Mouse (Mus musculus) thymus, postnatal 0 days (tissue): ENCODE measurements around the gene Rplp0. TPM values are rescaled to one million over a fixed set of nuclear protein-coding genes. Genes with fewer than 3 reads are reported as not detected.
"Not testable (repeated sequence)": the region's sequence is repeated elsewhere in the genome, so short reads cannot be mapped to it uniquely, and the experiment has no call there.

Source experiments
- DNase-seq: peaks from one replicate; pipeline ENCODE4 v3.0.0-alpha.2; 2015; ENCODE audit warnings: low spot score
- polyA plus RNA-seq: library from polyadenylated mRNA; unstranded; fragments of >200 nt; fragmentation: Nextera tagmentation; extraction: Ambion mirVana; gene quantifications from 2 replicates; pipeline ENCODE4 v1.2.1, GENCODE M21; 2015

Rplp0 gene
- polyA plus RNA-seq, 1 experiment from 2014 or later = 1,964 TPM

- no peak for DNase-seq
Measured at GRCm38 (mm10) chr5:115550482-115551005, 8.7 kb upstream of the Rplp0 start.

DNA sequence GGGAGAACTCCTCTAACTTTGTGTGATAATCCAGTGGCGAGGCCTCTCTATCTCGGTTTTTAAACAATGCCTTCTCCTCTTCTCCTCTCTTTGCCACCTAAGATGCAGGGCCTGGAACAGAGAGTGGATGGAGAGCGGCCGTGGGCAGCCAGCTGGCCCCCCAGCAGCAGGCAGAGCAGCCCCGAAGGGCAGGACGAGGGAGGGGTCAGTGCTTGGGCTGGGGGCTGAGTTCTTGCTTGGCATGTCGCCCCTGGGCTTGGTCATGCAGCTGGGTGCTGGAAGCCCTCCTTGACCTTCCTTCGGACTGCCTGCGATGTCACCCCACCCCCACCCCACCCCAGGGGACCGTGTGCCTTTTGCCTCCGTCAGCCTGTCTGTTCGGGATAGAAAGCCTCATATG lies 7.9 kb upstream of the Rplp0 start:
- DNase-seq = no peak

GRCm38 (mm10) chr5:115551799-115552198 lies 7.5 kb upstream of the Rplp0 start:
- DNase-seq = no peak

DNA sequence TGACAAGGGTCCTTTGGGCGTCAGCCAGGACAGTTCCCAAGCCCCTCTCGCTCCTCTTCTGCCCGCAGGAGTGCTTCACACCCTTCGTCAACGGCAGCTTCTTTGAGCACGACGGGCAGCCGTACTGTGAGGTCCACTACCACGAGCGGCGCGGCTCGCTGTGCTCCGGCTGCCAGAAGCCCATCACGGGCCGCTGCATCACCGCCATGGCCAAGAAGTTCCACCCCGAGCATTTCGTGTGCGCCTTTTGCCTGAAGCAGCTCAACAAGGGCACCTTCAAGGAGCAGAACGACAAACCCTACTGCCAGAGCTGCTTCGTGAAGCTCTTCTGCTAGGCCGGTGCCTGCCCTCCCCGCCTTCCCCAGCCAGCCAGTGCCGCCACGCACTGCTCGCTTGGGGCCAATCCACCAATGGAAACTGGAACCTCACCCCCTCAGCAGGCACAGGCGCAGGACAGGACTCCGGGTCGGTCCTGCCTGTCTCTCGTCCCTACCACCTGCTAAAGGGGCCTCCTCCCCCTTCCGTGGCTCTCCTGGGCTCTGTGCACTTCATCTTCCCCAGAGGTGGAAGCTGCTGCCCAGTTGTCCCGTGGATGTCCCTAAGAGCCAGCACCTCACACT lies 5.4 kb upstream of the Rplp0 start:
- DNase-seq = no peak

- no peak for DNase-seq
Measured at GRCm38 (mm10) chr5:115554536-115555291, 4.6 kb upstream of the Rplp0 start.

DNA sequence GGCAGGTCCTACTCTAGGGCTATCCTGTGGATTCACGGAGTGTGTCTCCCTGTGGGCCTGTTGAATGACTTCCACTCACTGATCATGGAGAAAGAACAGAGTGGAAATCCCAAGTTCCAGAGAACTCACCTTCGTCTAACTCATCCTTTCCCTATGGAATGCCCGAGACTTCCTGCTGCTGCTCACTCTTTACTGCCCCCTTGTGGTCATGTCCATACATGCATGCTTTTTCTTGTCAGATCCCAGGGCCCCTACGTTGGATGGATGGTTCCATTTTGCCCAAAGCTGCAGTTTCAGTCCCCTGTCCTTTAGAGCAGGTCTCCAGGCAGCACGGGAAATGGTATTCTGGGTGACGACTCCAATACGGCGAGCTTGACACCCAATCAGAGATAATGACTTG lies 3.0 kb upstream of the Rplp0 start:
- DNase-seq = peak; percentile 75

DNA sequence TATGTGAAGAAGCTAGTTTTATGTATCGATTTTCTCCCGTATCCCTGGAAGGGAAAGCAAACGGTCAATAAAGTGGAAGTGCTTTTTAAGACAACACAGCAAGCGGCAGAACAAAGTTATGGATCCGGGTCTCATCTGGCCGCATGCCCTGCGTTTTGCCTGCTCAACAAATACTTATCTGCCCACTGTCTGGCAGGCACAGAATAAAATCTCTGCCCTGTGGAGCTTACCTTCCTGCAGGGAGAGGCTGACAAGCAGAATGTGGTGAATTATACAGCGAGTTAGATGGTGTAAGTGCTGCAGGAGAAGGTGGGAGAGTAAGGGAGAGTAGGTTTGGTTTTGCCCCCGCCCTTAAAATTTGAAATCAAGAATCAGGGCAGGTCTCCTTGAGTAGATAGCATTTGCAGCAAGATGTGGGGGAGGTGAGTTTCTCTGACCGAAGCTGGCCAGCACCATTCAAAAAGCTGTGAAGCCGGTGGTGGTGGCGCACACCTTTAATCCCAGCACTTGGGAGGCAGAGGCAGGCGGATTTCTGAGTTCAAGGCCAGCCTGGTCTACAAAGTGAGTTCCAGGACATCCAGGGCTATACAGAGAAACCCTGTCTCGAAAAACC lies 979 bp upstream of the Rplp0 start:
- DNase-seq = no peak

GRCm38 (mm10) chr5:115560336-115560905 lies 1.2 kb downstream of the Rplp0 start:
- no peak for DNase-seq

DNA sequence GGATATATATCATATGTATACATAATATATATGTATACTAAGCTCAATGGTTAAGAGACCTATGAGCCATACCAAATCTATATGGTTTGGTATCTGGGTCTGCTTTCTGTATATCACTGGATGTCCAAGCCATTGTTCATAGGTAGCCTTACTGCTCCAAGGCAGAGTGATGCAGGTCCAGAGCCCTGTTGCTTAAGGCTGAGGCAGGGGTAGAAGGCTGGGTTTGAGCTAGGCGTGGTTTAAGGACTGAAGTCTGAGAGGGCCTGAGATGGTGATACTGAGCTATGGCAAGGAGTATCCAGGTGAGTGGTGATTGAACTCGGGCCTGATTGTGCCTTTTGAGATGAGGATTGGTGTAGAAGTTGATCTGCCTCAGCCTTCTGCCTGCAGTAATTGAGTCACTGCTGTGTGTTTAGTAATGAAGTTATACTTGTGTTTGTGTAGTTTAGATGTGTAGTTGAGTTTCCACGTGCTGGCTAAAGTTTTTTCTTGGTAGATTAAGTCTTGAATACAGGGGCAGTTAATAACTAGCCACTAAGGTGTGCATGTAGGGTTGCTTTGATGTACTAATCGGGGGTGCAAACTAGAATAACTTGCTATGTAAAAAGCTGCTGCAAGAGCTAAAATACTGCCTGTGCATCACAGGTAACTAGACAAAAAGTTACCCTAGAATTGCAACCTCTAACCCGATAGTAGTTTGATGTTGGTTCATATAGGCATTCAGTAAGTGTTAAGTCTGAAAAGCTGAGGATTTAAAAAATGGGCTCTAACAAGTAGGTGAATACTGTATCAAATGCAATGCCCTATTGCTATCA lies 4.7 kb downstream of the Rplp0 start:
- no peak for DNase-seq

DNA sequence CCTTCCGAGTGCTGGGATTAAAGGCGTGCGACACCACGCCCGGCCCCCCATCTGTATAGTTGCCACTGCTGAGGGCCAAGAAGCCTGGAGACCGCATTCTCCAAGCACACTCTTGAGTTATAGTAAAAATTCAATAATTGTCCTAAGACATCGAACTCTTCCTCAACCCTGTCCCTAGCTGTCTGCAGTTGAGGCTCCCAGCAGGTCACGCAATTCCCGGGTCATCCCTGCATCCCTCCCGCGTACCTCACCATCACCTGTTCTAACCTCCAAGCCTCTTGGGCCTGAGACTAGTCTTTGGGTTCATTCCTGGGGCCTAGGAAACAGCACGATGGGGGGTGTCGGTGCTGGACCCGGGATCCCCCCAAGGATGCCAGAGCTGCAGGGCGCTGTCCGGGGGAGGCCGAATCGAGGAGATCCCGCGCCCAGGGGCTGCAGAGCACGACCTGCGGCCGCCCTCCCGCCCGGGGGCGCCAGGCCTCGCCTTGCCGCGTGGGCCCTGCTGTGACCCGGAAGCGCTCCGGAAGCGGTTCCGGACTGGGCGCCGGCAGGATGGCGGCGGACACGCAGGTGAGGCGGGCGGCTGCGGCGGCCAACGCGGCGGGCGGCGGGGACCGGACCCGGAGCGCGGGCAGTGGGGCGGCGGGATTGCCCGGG lies 5.6 kb downstream of the Rplp0 start, which contains the start of gene Gcn1l1:
TSS of gene Gcn1l1 (plus strand) at position 518 of the 657 bp plus-strand sequence.
- peak; percentile 75 for DNase-seq

DNA sequence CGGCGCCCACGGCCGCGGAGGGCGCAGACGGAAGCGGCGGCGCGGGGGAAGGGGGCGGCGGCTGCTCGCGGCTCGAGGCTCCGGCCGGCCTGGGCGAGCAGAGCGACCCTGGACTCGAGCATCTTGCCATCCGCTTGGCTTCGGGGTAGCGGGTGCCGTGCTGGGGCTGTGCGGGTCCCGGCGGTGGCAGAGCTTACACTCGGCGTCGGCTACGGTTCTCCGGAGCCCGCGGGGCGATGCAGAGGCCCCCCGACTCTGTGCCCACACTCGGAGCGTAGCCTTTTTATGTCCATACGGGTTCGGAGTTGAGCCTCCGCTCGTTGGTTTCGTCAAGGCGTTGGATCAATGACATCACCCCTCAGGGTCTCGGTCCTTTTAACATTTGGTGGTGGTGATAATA lies 6.1 kb downstream of the Rplp0 start:
- DNase-seq = no peak

- no peak for DNase-seq
Measured at GRCm38 (mm10) chr5:115568681-115569080, 9.4 kb downstream of the Rplp0 start.

- DNase-seq = no peak
Measured at GRCm38 (mm10) chr5:115569308-115569707, 10.0 kb downstream of the Rplp0 start.

DNA sequence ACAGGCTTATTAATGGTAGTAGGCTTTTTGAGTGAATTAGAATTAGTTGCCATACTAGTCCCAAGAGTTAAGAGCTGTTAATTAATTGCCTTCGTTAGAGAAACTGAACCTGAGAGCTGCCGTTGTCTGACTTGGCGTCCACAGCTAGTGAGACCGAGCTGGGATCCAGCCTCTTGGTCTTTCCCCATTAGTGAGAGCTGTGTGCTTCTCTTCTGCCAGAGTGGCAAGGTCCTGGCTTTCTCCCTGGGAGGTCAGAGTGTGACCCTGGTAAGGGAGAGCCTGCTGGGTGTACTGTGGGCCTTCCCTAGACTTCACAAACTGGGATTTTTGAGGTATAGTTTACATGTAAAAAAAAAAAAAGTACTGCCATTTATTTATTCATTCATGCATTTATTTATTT lies 10.5 kb downstream of the Rplp0 start:
- no peak for DNase-seq

GRCm38 (mm10) chr5:115571086-115571485 lies 11.8 kb downstream of the Rplp0 start:
- DNase-seq = no peak

GRCm38 (mm10) chr5:115572679-115573535 lies 13.6 kb downstream of the Rplp0 start:
- no peak for DNase-seq

- no peak for DNase-seq
Measured at GRCm38 (mm10) chr5:115574992-115575391, 15.7 kb downstream of the Rplp0 start.

- not testable (repeated sequence) for DNase-seq
Measured at GRCm38 (mm10) chr5:115577686-115578085, 18.4 kb downstream of the Rplp0 start.

GRCm38 (mm10) chr5:115578922-115579321 lies 19.7 kb downstream of the Rplp0 start:
- DNase-seq = no peak

DNA sequence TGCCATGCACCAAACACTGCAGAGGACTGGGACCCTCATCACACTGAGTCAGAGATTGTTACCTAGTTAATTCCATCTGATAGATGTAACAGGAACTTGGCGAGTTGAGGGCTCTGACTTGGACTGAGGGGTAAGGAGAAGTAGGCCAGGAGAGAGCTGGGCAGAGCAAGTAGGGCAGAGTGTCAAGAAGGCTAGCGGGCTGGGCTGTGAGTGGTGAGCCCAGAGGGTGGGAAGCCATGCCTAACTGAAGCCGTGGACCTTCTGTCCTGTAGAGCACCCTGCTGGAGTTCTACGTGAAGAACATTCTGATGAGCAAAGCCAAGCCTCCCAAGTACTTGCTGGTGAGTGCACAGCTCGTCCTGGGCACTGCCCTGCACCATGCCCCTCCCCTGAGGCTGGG lies 20.1 kb downstream of the Rplp0 start:
- DNase-seq = no peak
